Mouse (Mus musculus): ENCODE data around the gene Ift88. TPM values are rescaled to one million over a fixed set of nuclear protein-coding genes. Genes with fewer than 3 reads are reported as not detected.

The Ift88 gene
- total and polyA plus RNA-seq, 3 experiments = 6.7 to 12.3 (median 8.1) TPM

- dilution Hi-C loops (cut with MboI; ENCODE audit: extremely low pct_ligation_motif_present, extremely low pct_unique_long_range_greater_than_20kb, low sequenced_read_pairs) (no loop called here), in situ Hi-C loops (cut with MboI; ENCODE audit: low pct_ligation_motif_present, low pct_unique_long_range_greater_than_20kb, low sequenced_read_pairs) (no loop called here)
Measured at GRCm38 (mm10) chr14:57547062-57547461, 123.2 kb downstream of the Ift88 start.

DNA sequence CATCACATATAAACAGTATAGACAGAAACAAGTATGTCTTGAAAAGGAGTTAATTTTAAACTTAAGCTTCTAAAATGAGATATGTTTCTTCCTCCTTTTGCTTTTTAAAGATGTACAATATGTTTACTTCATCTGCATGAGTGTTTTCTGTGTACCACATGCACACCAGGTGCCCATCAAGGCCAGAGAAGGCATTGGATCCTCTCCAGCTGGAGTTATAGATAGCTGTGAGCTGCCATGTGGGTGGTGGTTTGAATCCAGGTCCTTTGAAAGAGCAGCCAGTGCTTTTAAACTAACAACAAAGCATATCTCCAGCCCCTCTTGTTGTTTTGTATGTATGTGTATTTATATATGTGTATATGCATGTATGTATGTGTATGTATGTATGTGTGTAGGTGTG, 129.1 kb downstream of the Ift88 start:
- TF ChIP-seq TBP (conservative IDR thresholded peaks at IDR 0.05; ENCODE audit: low read depth, low read length) (no peak), UBTF (IDR thresholded peaks at IDR 0.05; ENCODE audit: low read depth, low read length) (no peak), KAT2A (IDR thresholded peaks at IDR 0.05; ENCODE audit: insufficient replicate concordance, low read length) (no peak), RAD21 (IDR thresholded peaks at IDR 0.05; ENCODE audit: low read depth, low read length) (no peak), JUN (IDR thresholded peaks at IDR 0.05; ENCODE audit: insufficient read depth, low read depth, low read length) (no peak), JUND (conservative IDR thresholded peaks at IDR 0.05; ENCODE audit: low read depth, low read length) (no peak), GABPA (IDR thresholded peaks at IDR 0.05; ENCODE audit: insufficient replicate concordance, low read depth, low read length) (no peak), SMC3 (IDR thresholded peaks at IDR 0.05; ENCODE audit: low read depth, low read length) (no peak), RCOR1 (conservative IDR thresholded peaks at IDR 0.05; ENCODE audit: low read depth, low read length) (no peak), MYC (IDR thresholded peaks at IDR 0.05; ENCODE audit: low read depth, low read length) (no peak), MAX (IDR thresholded peaks at IDR 0.05; ENCODE audit: low read length) (no peak), MEF2A (IDR thresholded peaks at IDR 0.05; ENCODE audit: borderline replicate concordance, low read depth, low read length) (no peak), BHLHE40 (IDR thresholded peaks at IDR 0.05; ENCODE audit: low read depth, low read length) (no peak), TCF12 (IDR thresholded peaks at IDR 0.05; ENCODE audit: low read depth, low read length) (no peak), ELF1 (IDR thresholded peaks at IDR 0.05; ENCODE audit: low read depth, low read length) (no peak)
- H3K9me3 ChIP-seq (replicated peaks; ENCODE audit: low read length) = no peaks in the 10 kb centered on the region
- H3K4me3 ChIP-seq (replicated peaks in 1 of 3; ENCODE audit: low read depth in 2 of 3, low read length in 2 of 3, poor library complexity in 1 of 3) = no peak overlapping the region
- dilution Hi-C loops (cut with MboI; ENCODE audit: extremely low pct_ligation_motif_present, extremely low pct_unique_long_range_greater_than_20kb, low sequenced_read_pairs) = no loop called here
- in situ Hi-C loops (cut with MboI; ENCODE audit: low pct_ligation_motif_present, low pct_unique_long_range_greater_than_20kb, low sequenced_read_pairs) = no loop called here
- peaks cover 5 to 9% of the 10 kb centered on the region in 2 experiments for H3K4me1 ChIP-seq (ENCODE audit: control insufficient read depth in 1 of 2, insufficient read depth in 2 of 2)
- no peak overlapping the region for H3K27ac ChIP-seq (ENCODE audit: insufficient read depth, low read depth)
- no peaks in the 10 kb centered on the region for H3K27me3 ChIP-seq (replicated peaks)
- H3K9ac ChIP-seq (ENCODE audit: insufficient read depth, low read depth) = no peak overlapping the region
- no peak for DNase-seq (ENCODE audit: extremely low read depth)
- H3K79me2 ChIP-seq (replicated peaks; ENCODE audit: control insufficient read depth, extremely low read depth, insufficient read depth, poor library complexity, severe bottlenecking) = no peaks in the 10 kb centered on the region
- peaks cover 25 to 73% of the 10 kb centered on the region in 2 experiments for H3K36me3 ChIP-seq (replicated peaks in 1 of 2; ENCODE audit: control insufficient read depth in 1 of 2, insufficient read depth in 1 of 2, low read length in 1 of 2)
- no peak overlapping the region for H3K4me2 ChIP-seq (ENCODE audit: insufficient read depth, low read depth, poor library complexity, severe bottlenecking)

More at GRCm38 (mm10) chr14:57547062-57547461, 123.2 kb downstream of the Ift88 start:
- Histone ChIP-seq H3K27ac (ENCODE audit: insufficient read depth, low read depth) (no peak overlapping the region), H3K27me3 (replicated peaks) (no peaks in the 10 kb centered on the region), H3K9me3 (replicated peaks; ENCODE audit: low read length) (no peaks in the 10 kb centered on the region), H3K4me2 (ENCODE audit: insufficient read depth, low read depth, poor library complexity, severe bottlenecking) (no peak overlapping the region), H3K36me3 (replicated peaks in 1 of 2; ENCODE audit: control insufficient read depth in 1 of 2, insufficient read depth in 1 of 2, low read length in 1 of 2) (peaks cover 15 to 38% of the 10 kb centered on the region in 2 experiments), H3K9ac (ENCODE audit: insufficient read depth, low read depth) (no peak overlapping the region), H3K4me3 (replicated peaks in 1 of 3; ENCODE audit: low read depth in 2 of 3, low read length in 2 of 3, poor library complexity in 1 of 3) (no peak overlapping the region), H3K79me2 (replicated peaks; ENCODE audit: control insufficient read depth, extremely low read depth, insufficient read depth, poor library complexity, severe bottlenecking) (no peaks in the 10 kb centered on the region), H3K4me1 (ENCODE audit: control insufficient read depth in 1 of 2, insufficient read depth in 2 of 2) (peaks cover 0 to 13% of the 10 kb centered on the region in 2 experiments; a peak in 2 of 4 replicates)
- no peak for TF ChIP-seq RAD21 (IDR thresholded peaks at IDR 0.05; ENCODE audit: low read depth, low read length)
- TF ChIP-seq MYC (IDR thresholded peaks at IDR 0.05; ENCODE audit: low read depth, low read length) = no peak
- no peak for TF ChIP-seq E2F4 (IDR thresholded peaks at IDR 0.05; ENCODE audit: insufficient replicate concordance, low read depth, low read length)
- TF ChIP-seq TBP (conservative IDR thresholded peaks at IDR 0.05; ENCODE audit: low read depth, low read length) = no peak
- TF ChIP-seq UBTF (IDR thresholded peaks at IDR 0.05; ENCODE audit: low read depth, low read length) = no peak
- TF ChIP-seq POLR2A (IDR thresholded peaks at IDR 0.05; ENCODE audit: low read depth, low read length) = no peak
- no peak for TF ChIP-seq CTCF (conservative IDR thresholded peaks at IDR 0.05 in 1 of 2, IDR thresholded peaks at IDR 0.05 in 1 of 2; ENCODE audit: low read depth in 2 of 2, low read length in 2 of 2)
- TF ChIP-seq NELFE (IDR thresholded peaks at IDR 0.05; ENCODE audit: low read depth, low read length) = no peak
- TF ChIP-seq POLR2AphosphoS2 (IDR thresholded peaks at IDR 0.05; ENCODE audit: low read depth, low read length) = no peak
- TF ChIP-seq ELF1 (IDR thresholded peaks at IDR 0.05; ENCODE audit: low read depth, low read length) = no peak
- no peak for TF ChIP-seq ZNF384 (IDR thresholded peaks at IDR 0.05; ENCODE audit: low read depth, low read length)
- DNase-seq (ENCODE audit: extremely low read depth) = no peak
